In the genomic region with DNA sequence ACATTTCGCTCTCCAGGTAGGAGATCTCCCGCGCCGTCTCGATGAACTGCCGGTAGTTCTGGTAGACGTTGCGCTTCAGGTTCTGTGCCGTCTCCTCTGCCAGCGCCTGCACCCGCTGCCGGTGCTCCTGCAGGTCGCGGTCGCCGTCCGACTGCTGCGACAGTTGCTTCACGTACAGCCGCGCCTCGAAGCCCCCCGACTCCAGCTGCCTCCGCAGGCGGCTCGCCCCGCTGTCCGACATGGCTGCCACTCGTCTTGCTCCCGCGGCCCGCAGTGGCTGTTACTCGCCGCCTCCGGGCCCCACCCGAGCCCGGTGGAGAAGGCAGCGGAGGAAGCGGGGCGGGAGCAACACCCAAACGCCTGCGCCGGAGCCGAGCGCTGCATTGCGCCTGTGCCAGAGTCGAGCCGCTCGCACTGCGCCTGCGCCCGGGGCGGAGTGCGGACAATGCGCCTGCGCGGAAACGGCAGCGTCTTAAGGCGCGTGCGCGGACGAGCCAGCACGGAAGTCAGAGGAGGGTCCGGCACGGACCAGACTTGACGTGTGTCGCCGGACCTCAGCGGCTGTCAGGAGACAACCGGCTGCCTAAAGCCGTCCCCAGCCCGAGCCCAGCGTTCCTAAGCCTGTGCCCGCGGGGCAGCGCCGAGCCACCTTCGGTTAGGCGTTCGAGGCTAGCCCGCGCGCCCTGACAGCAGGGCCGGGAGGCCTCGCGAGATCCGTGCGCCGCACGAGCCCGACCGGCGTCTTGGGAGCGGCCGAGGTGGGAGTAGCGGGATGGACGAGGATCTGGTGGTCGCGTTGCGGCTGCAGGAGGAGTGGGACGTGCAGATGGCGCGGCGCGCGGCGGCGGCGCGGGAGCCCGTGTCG, we compare ENCODE assay signal across 2 mouse cellular contexts.
TF ChIP-seq lines count a peak whose summit lies in the region.

A gene (minus strand): TSS at position 320 of the 865 bp plus-strand sequence.
A gene (plus strand): TSS at position 501 of the 865 bp plus-strand sequence.

TF ChIP-seq in C2C12, 6 proteins besides CTCF, POLR2A, EP300 and RAD21 (continued from another document):
- TF ChIP-seq FOSL1 (IDR thresholded peaks at IDR 0.05; ENCODE audit: insufficient read depth, low read length, poor library complexity, severe bottlenecking), result no peak
- TF ChIP-seq MYOG (IDR thresholded peaks at IDR 0.05; ENCODE audit: control insufficient read depth, extremely low read depth, insufficient read length), result no peak
- TF ChIP-seq MYOD1 (IDR thresholded peaks at IDR 0.05; ENCODE audit: control insufficient read depth, insufficient read length, low read depth), result no peak
- TF ChIP-seq USF1 (IDR thresholded peaks at IDR 0.05; ENCODE audit: low read depth), result no peak
TF ChIP-seq in C2C12: peak in this region for 0.

TF ChIP-seq in myocyte, 11 proteins besides CTCF, POLR2A, EP300 and RAD21 (continued from another document):
- no peak for TF ChIP-seq MYOG (IDR thresholded peaks at IDR 0.05; ENCODE audit: control insufficient read depth in 1 of 3, insufficient read depth in 1 of 3, insufficient read length in 2 of 3, low read depth in 2 of 3)
- no peak for TF ChIP-seq REST (IDR thresholded peaks at IDR 0.05; ENCODE audit: insufficient read depth, insufficient read length)
- TF ChIP-seq TCF3 (IDR thresholded peaks at IDR 0.05; ENCODE audit: insufficient read length, low read depth), result no peak
- TF ChIP-seq POLR2AphosphoS2 (IDR thresholded peaks at IDR 0.05; ENCODE audit: insufficient read length, low read depth), result peak; percentile 92
- TF ChIP-seq USF1 (IDR thresholded peaks at IDR 0.05; ENCODE audit: low read depth), result no peak
- no peak for TF ChIP-seq E2F4 (IDR thresholded peaks at IDR 0.05; ENCODE audit: insufficient read depth)
- TF ChIP-seq MYOD1 (IDR thresholded peaks at IDR 0.05; ENCODE audit: control insufficient read depth in 1 of 3, insufficient read length in 2 of 3, low read depth in 2 of 3), result peak in 1 of 3 experiments; percentile 32
- no peak for TF ChIP-seq TCF12 (IDR thresholded peaks at IDR 0.05; ENCODE audit: insufficient read depth, poor library complexity, severe bottlenecking)
- no peak for TF ChIP-seq CEBPB (IDR thresholded peaks at IDR 0.05; ENCODE audit: insufficient read depth, poor library complexity, severe bottlenecking)
